Comparison of ENCODE assay signal across 20 mouse cellular contexts in genomic region chr5:108028230-108028629, GRCm38 (mm10).
"Had no signal": no experiment of that assay in that cellular context is flagged by ENCODE, and none has a peak within 500 bp of the region (broad histone marks: within the 10 kb centered on the region; RNA-seq: fewer than 3 reads in every experiment).

No protein-coding gene starts in this region.

- H3K27me3 ChIP-seq: liver, embryonic 13.5 days; neural tube, embryonic 12.5 days; stomach, embryonic 15.5 days had no signal

- H3K27ac ChIP-seq: kidney, postnatal 0 days; left cerebral cortex, adult 2 months; neural tube, embryonic 12.5 days; neural tube, embryonic 15.5 days; stomach, embryonic 15.5 days had no signal

- H3K9me3 ChIP-seq: liver, embryonic 13.5 days; neural tube, embryonic 12.5 days; neural tube, embryonic 15.5 days; stomach, embryonic 15.5 days had no signal

- H3K4me3 ChIP-seq: left cerebral cortex, adult 2 months; liver, embryonic 13.5 days; neural tube, embryonic 12.5 days; neural tube, embryonic 15.5 days; stomach, embryonic 15.5 days had no signal

- H3K36me3 ChIP-seq: liver, embryonic 13.5 days; neural tube, embryonic 12.5 days; neural tube, embryonic 15.5 days; stomach, embryonic 15.5 days had no signal

- H3K4me2 ChIP-seq: midbrain, embryonic 11.5 days; neural tube, embryonic 12.5 days; neural tube, embryonic 15.5 days; stomach, embryonic 15.5 days had no signal

- DNase-seq: kidney, adult 18-20 months; kidney, postnatal 25 days; layer of hippocampus, postnatal 36 days; liver, embryonic 13.5 days; lung, adult 2 months; lung, postnatal 14 days; lung, postnatal 4 days; midbrain, embryonic 14.5 days; right cerebral cortex, adult 18-20 months; right cerebral cortex, postnatal 25 days; spleen, adult 18-20 months; thymus, adult 2 months; thymus, postnatal 14 days; thymus, postnatal 4 days had no signal

- H3K4me1 ChIP-seq: neural tube, embryonic 12.5 days; neural tube, embryonic 15.5 days; stomach, embryonic 15.5 days had no signal

- H3K9ac ChIP-seq: liver, embryonic 13.5 days; neural tube, embryonic 12.5 days; neural tube, embryonic 15.5 days; stomach, embryonic 15.5 days had no signal
